Mouse (Mus musculus) lung, postnatal 36 days (tissue): Measurements from ENCODE around the gene Arl5c.

Experiments used
- DNase-seq: peaks from one replicate; pipeline ENCODE4 v3.0.0; 2022; ENCODE audit warnings: mixed read lengths

Gene Arl5c

GRCm38 (mm10) chr11:98018858-98019641, 23.1 kb upstream of the Arl5c start:
- DNase-seq = peak; percentile 58

GRCm38 (mm10) chr11:98018222-98018621, 22.2 kb upstream of the Arl5c start:
- DNase-seq = peak; percentile 22

GRCm38 (mm10) chr11:98016824-98017223, 20.8 kb upstream of the Arl5c start:
- no peak for DNase-seq

- DNase-seq = peak; percentile 48
Observed at GRCm38 (mm10) chr11:98016177-98016576, 20.2 kb upstream of the Arl5c start.

- DNase-seq = no peak
Observed at GRCm38 (mm10) chr11:98012831-98013230, 16.9 kb upstream of the Arl5c start.

- DNase-seq = no peak
Observed at GRCm38 (mm10) chr11:98011716-98012115, 15.7 kb upstream of the Arl5c start.

GRCm38 (mm10) chr11:98008087-98008486, 12.1 kb upstream of the Arl5c start:
- DNase-seq = peak; percentile 36

GRCm38 (mm10) chr11:98005686-98006085, 9.7 kb upstream of the Arl5c start:
- DNase-seq = no peak

GRCm38 (mm10) chr11:98005076-98005475, 9.1 kb upstream of the Arl5c start:
- peak; percentile 57 for DNase-seq

GRCm38 (mm10) chr11:98004161-98004560, 8.2 kb upstream of the Arl5c start:
- DNase-seq = no peak

- peak; percentile 47 for DNase-seq
Observed at GRCm38 (mm10) chr11:98003171-98003671, 7.2 kb upstream of the Arl5c start.

- DNase-seq = peak; percentile 91
Observed at GRCm38 (mm10) chr11:98002627-98003026, 6.6 kb upstream of the Arl5c start.

- DNase-seq = no peak
Observed at GRCm38 (mm10) chr11:98001986-98002385, 6.0 kb upstream of the Arl5c start.

GRCm38 (mm10) chr11:98001351-98001824, 5.4 kb upstream of the Arl5c start:
- no peak for DNase-seq

- peak; percentile 42 for DNase-seq
Observed at GRCm38 (mm10) chr11:98000378-98001140, 4.6 kb upstream of the Arl5c start.

- DNase-seq = no peak
Observed at GRCm38 (mm10) chr11:97999748-98000147, 3.8 kb upstream of the Arl5c start.

- DNase-seq = peak; percentile 54
Observed at GRCm38 (mm10) chr11:97998898-97999608, 3.1 kb upstream of the Arl5c start.

GRCm38 (mm10) chr11:97998074-97998793, 2.3 kb upstream of the Arl5c start:
- no peak for DNase-seq

- no peak for DNase-seq
Observed at GRCm38 (mm10) chr11:97997387-97997960, 1.5 kb upstream of the Arl5c start.

GRCm38 (mm10) chr11:97996691-97997090, 710 bp upstream of the Arl5c start:
- DNase-seq = no peak

GRCm38 (mm10) chr11:97994539-97995100, 1.4 kb downstream of the Arl5c start:
- DNase-seq = peak; percentile 92
